Mouse (Mus musculus): Measurements from ENCODE around the gene Tnfrsf25. TPM values are rescaled to one million over a fixed set of nuclear protein-coding genes. Genes with fewer than 3 reads are reported as not detected.

The Tnfrsf25 gene
- polyA plus RNA-seq, 1 experiment from 2014 or later: 1.4 TPM

GRCm38 (mm10) chr4:152112329-152112728, 3.4 kb upstream of the Tnfrsf25 start:
- Histone ChIP-seq H3K4me1 (ENCODE audit: insufficient read depth, low read depth, low read length) (peaks cover 12% of the 10 kb centered on the region; the same call in 1 of the 2 replicates), H3K36me3 (ENCODE audit: insufficient read depth, low read length) (peaks cover 24% of the 10 kb centered on the region), H3K9ac (replicated peaks; ENCODE audit: low read depth) (no peak overlapping the region), H3K4me2 (replicated peaks; ENCODE audit: low read depth, low read length) (no peak overlapping the region), H3K9me3 (ENCODE audit: low read length) (no peaks in the 10 kb centered on the region), H3K27me3 (replicated peaks; ENCODE audit: insufficient read depth, low read length) (no peaks in the 10 kb centered on the region), H3K4me3 (ENCODE audit: low read depth, low read length) (no peak overlapping the region), H3K27ac (ENCODE audit: low read length) (no peak overlapping the region)
- no peak for DNase-seq (ENCODE audit: low spot score)
- WGBS: 85% methylated on average over 9 of the region's 9 CpGs
- ATAC-seq: no peak
- TF ChIP-seq CTCF (IDR thresholded peaks at IDR 0.05) (no peak), EP300 (IDR thresholded peaks at IDR 0.05) (no peak)

- whole genome bisulfite sequencing: 79% methylated on average over 16 of the region's 16 CpGs
- no peak for TF ChIP-seq EP300 (IDR thresholded peaks at IDR 0.05)
- TF ChIP-seq CTCF (IDR thresholded peaks at IDR 0.05): 0 out of 2 replicates have a peak, but pooled peaks have one; percentile 10
- no peak overlapping the region for H3K27ac ChIP-seq (ENCODE audit: low read length)
- no peak overlapping the region for H3K4me3 ChIP-seq (ENCODE audit: low read depth, low read length)
- H3K9ac ChIP-seq (replicated peaks; ENCODE audit: low read depth): no peak overlapping the region
- no peak for ATAC-seq
- H3K4me1 ChIP-seq (ENCODE audit: insufficient read depth, low read depth, low read length): peaks cover 12% of the 10 kb centered on the region; the same call in 1 of the 2 replicates
- H3K9me3 ChIP-seq (ENCODE audit: low read length): no peaks in the 10 kb centered on the region
- H3K36me3 ChIP-seq (ENCODE audit: insufficient read depth, low read length): peaks cover 17% of the 10 kb centered on the region
- no peak overlapping the region for H3K4me2 ChIP-seq (replicated peaks; ENCODE audit: low read depth, low read length)
- H3K27me3 ChIP-seq (replicated peaks; ENCODE audit: insufficient read depth, low read length): no peaks in the 10 kb centered on the region
- no peak for DNase-seq (ENCODE audit: low spot score)
These were observed 1.7 kb upstream of the Tnfrsf25 start for GRCm38 (mm10) chr4:152114080-152114479.

- no peak for DNase-seq (ENCODE audit: low spot score)
- peaks cover 20% of the 10 kb centered on the region for H3K27me3 ChIP-seq (replicated peaks; ENCODE audit: insufficient read depth, low read length)
- peaks cover 8% of the 10 kb centered on the region; the same call in 1 of the 2 replicates for H3K36me3 ChIP-seq (ENCODE audit: insufficient read depth, low read length)
- H3K4me1 ChIP-seq (ENCODE audit: insufficient read depth, low read depth, low read length): peaks cover 26% of the 10 kb centered on the region
- no peak overlapping the region for H3K27ac ChIP-seq (ENCODE audit: low read length)
- no peak for TF ChIP-seq EP300 (IDR thresholded peaks at IDR 0.05)
- no peak for TF ChIP-seq CTCF (IDR thresholded peaks at IDR 0.05)
- ATAC-seq: no peak
- H3K4me2 ChIP-seq (replicated peaks; ENCODE audit: low read depth, low read length): no peak overlapping the region
- 55% methylated on average over 9 of the region's 9 CpGs for WGBS
- H3K4me3 ChIP-seq (ENCODE audit: low read depth, low read length): no peak overlapping the region
- no peak overlapping the region for H3K9ac ChIP-seq (replicated peaks; ENCODE audit: low read depth)
- H3K9me3 ChIP-seq (ENCODE audit: low read length): no peaks in the 10 kb centered on the region
These were observed 1.8 kb downstream of the Tnfrsf25 start for GRCm38 (mm10) chr4:152117538-152117937.

- peak; percentile 25 for ATAC-seq
- no peak overlapping the region for H3K9ac ChIP-seq (replicated peaks; ENCODE audit: low read depth)
These were observed 3.9 kb downstream of the Tnfrsf25 start for GRCm38 (mm10) chr4:152119396-152120292.

GRCm38 (mm10) chr4:152120311-152121182, 4.8 kb downstream of the Tnfrsf25 start:
- Histone ChIP-seq H3K9ac (replicated peaks; ENCODE audit: low read depth) (no peak overlapping the region), H3K9me3 (ENCODE audit: low read length) (no peaks in the 10 kb centered on the region), H3K36me3 (ENCODE audit: insufficient read depth, low read length) (no peaks in the 10 kb centered on the region), H3K27me3 (replicated peaks; ENCODE audit: insufficient read depth, low read length) (peaks cover 38% of the 10 kb centered on the region), H3K4me1 (ENCODE audit: insufficient read depth, low read depth, low read length) (peaks cover 22% of the 10 kb centered on the region), H3K27ac (ENCODE audit: low read length) (no peak overlapping the region), H3K4me2 (replicated peaks; ENCODE audit: low read depth, low read length) (peak overlapping the region; percentile 43), H3K4me3 (ENCODE audit: low read depth, low read length) (0 out of 2 replicates have a peak overlapping the region, but pooled peaks have one; percentile 8)
- 6% methylated on average over 30 of the region's 31 CpGs for WGBS
- DNase-seq (ENCODE audit: low spot score) (peak; percentile 55), ATAC-seq (no peak)
- TF ChIP-seq EP300 (IDR thresholded peaks at IDR 0.05): no peak
- no peak for TF ChIP-seq CTCF (IDR thresholded peaks at IDR 0.05)

More at GRCm38 (mm10) chr4:152119396-152120292, 3.9 kb downstream of the Tnfrsf25 start:
- Histone ChIP-seq H3K27me3 (replicated peaks; ENCODE audit: insufficient read depth, low read length) (peaks cover 30% of the 10 kb centered on the region), H3K4me2 (replicated peaks; ENCODE audit: low read depth, low read length) (no peak overlapping the region), H3K4me1 (ENCODE audit: insufficient read depth, low read depth, low read length) (peaks cover 26% of the 10 kb centered on the region), H3K4me3 (ENCODE audit: low read depth, low read length) (0 out of 2 replicates have a peak overlapping the region, but pooled peaks have one; percentile 2), H3K9me3 (ENCODE audit: low read length) (no peaks in the 10 kb centered on the region), H3K27ac (ENCODE audit: low read length) (no peak overlapping the region), H3K36me3 (ENCODE audit: insufficient read depth, low read length) (0 out of 2 replicates have a peak, but pooled peaks cover 5% of the 10 kb centered on the region)
- WGBS: 14% methylated on average over 39 of the region's 39 CpGs
- DNase-seq (ENCODE audit: low spot score): peak; percentile 65
- TF ChIP-seq CTCF (IDR thresholded peaks at IDR 0.05) (peak; percentile 80), EP300 (IDR thresholded peaks at IDR 0.05) (no peak)

DNA sequence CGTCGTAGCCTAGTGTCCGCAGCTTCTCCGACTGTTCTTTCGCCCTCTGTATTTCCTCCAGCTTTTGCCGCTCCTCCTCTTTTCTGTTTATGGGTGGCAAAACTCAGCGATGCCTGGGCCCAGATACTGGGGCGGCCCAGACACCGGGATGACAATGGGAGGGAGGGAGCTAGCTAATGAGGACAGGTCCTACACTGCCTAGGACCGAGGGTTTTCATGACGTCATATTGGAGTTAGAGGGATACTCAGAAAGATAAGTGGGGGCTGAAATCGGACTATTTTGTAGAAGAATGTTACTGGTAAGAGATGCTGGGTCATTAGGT, 5.4 kb downstream of the Tnfrsf25 start:
- 2% methylated on average over 12 of the region's 12 CpGs for WGBS
- H3K27ac ChIP-seq (ENCODE audit: low read length): no peak overlapping the region
- no peak for TF ChIP-seq EP300 (IDR thresholded peaks at IDR 0.05)
- TF ChIP-seq CTCF (IDR thresholded peaks at IDR 0.05): no peak
- no peak overlapping the region for H3K9ac ChIP-seq (replicated peaks; ENCODE audit: low read depth)
- H3K9me3 ChIP-seq (ENCODE audit: low read length): no peaks in the 10 kb centered on the region
- DNase-seq (ENCODE audit: low spot score) (no peak), ATAC-seq (no peak)
- H3K27me3 ChIP-seq (replicated peaks; ENCODE audit: insufficient read depth, low read length): peaks cover 44% of the 10 kb centered on the region
- 0 out of 2 replicates have a peak overlapping the region, but pooled peaks have one; percentile 8 for H3K4me3 ChIP-seq (ENCODE audit: low read depth, low read length)
- H3K4me1 ChIP-seq (ENCODE audit: insufficient read depth, low read depth, low read length): peaks cover 17% of the 10 kb centered on the region
- H3K4me2 ChIP-seq (replicated peaks; ENCODE audit: low read depth, low read length): peak overlapping the region; percentile 43; the same call in 1 of the 2 replicates
- H3K36me3 ChIP-seq (ENCODE audit: insufficient read depth, low read length): no peaks in the 10 kb centered on the region
